Mouse (Mus musculus): Measurements from ENCODE around the gene Mrgprf.

The Mrgprf gene

DNA sequence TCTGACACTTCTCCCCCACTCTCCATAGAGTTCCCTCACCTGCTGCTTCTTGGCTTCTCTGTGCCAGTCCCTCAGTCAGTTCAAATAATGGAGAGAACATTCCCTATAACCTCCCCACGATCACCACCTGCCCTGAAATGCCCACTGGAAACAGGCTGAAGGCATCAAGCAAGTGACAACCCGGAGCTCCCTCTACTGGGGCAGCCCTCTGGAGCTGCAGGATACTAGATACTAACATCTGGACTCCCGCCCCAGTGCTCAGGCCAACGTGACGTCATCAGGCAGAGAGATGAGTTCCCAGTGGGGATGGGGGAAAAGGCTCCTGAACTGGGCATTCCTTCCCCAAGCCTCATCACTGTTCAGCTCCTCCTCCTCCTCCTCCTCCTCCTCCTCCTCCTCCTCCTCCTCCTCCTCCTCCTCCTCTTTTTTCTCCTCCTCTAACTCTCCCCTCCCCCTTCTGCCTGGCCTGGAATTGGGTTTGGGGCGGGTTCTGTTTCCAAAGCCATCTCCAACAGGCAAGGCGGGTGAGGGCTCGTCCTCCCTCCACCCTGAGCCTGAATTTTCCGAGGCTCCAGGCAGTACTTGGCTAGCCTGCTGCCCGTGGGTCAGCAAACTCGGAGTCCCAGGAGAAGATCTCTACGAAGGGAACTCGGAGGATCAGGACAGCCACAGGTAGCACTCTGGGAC is at the start of gene Mrgprf:
Gene Mrgprf (plus strand): TSS at position 508 of the 687 bp plus-strand sequence.
- no peak for DNase-seq (ENCODE audit: low read depth in 2 of 2, low spot score in 2 of 2)

DNA sequence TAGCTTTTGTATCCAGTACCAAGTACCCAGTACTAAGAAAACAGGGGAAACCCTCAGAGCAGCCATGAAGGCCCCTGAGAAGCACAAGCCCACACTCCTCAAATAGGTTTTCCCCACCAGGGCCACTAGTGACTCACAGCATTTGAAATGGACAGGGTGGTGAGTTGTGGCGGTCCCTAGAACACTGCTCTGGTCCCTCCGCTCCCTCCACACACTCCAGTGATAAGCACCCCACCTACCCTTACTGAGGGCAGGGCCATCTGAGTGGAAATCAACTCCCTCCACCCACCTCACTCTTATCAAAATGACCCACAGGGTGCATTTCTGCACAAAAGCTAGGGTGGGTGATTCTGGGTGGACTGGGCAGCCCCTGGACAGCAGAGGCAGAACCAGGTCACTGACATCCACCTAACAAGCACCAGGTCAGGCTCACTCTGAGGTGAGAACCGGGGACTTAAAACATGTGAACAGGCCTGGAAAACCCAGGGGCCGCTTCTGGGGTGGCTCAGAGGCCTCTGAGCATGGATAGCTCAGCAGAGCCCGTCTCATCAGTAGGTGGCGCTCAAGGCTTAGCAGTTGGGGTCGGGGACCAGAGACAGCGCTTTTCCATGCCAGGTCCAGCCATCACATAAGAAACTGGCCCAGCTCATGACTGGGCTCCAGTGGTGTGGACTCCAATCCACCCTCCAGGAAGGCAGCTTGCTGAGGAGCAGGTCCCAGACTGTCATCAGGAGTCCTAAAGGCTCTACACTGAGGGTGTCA is 47.7 kb upstream of the Mrgprf start:
- DNase-seq (ENCODE audit: low read depth in 2 of 2, low spot score in 2 of 2) = peak; percentile 7 to 12

GRCm38 (mm10) chr7:145253986-145254630 is 46.5 kb upstream of the Mrgprf start:
- no peak for DNase-seq (ENCODE audit: low read depth in 2 of 2, low spot score in 2 of 2)

DNA sequence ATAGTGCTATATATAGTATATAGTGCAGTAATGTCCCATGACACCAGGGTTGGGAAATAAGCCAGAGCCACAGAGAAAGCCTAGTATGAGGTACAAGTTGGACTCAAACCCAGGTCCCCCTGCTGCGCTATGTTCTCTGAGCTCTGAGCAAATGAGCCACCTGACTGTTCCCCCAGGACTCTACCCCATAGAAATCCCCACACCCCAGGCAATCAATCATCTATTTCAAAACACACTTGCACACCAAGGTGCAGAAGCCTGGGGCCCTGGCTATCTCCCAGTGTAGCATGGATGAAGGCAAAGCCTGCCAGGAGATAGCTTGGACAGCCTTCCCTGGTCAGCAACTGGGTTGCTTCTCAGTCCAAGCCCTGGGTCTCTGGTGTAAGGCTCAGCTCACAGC is 44.5 kb upstream of the Mrgprf start:
- DNase-seq (ENCODE audit: low read depth in 2 of 2, low spot score in 2 of 2) = no peak

DNA sequence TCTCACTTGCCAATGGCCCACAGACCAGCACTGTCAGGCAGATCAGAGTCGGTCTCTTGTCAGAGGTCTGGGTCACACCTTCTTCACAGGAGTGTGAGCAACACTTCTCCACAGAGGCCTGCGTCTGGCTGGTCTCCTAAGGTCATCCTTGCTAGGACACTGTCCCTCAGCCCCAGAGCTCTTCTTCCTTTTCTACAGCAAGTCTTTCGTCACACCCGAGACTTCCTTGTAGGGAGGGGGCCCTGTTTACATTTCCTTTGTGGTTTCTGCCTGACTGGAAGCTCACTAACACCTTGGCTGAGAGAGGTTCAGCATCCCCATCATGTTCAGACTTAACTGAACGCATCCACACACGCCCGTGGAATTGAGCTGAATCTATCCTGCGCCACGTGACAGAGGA is 36.4 kb upstream of the Mrgprf start:
- no peak for DNase-seq (ENCODE audit: low read depth in 2 of 2, low spot score in 2 of 2)

GRCm38 (mm10) chr7:145266011-145266410 is 34.6 kb upstream of the Mrgprf start:
- DNase-seq (ENCODE audit: low read depth in 2 of 2, low spot score in 2 of 2) = no peak

GRCm38 (mm10) chr7:145268890-145269289 is 31.7 kb upstream of the Mrgprf start:
- no peak for DNase-seq (ENCODE audit: low read depth in 2 of 2, low spot score in 2 of 2)

- no peak for DNase-seq (ENCODE audit: low read depth in 2 of 2, low spot score in 2 of 2)
Observed at GRCm38 (mm10) chr7:145270955-145271354, 29.7 kb upstream of the Mrgprf start.

DNA sequence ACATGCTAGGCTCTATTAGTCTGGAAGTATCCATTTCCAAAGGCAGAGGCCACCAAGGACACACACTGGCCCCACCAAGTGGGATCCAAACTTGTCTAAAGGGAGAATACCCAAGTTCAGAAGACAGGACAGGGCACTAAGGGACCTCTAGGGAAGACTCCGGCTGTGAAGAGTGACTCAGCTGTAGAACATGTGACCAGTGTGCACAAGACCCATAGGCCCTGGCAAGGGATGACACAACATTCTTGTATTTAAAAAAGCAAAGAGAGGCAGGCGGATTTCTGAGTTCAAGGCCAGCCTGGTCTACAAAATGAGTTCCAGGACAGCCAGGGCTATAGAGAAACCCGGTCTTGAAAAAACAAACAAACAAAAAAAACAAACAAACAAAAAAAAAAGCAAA is 25.1 kb upstream of the Mrgprf start:
- DNase-seq (ENCODE audit: low read depth in 2 of 2, low spot score in 2 of 2) = no peak

DNA sequence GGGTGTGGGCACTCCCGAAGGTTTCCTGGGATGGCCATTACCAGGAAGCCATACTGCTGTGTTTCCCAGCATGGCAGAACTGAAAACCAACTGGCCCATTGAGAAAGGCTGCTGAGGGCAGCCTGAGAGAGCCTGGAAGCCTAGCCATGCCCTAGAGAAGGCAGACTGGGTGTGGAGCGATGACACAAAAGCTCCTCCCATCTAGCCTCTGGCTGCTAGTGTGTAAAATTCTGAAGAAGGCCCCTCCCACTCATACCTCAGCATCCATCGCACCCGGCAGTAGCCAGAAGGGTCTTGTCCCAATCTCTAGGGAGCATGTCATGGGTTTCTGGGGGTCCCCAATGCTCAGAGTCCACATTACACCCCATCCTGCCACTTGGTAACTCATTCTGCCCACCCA is 19.2 kb upstream of the Mrgprf start:
- no peak for DNase-seq (ENCODE audit: low read depth in 2 of 2, low spot score in 2 of 2)

DNA sequence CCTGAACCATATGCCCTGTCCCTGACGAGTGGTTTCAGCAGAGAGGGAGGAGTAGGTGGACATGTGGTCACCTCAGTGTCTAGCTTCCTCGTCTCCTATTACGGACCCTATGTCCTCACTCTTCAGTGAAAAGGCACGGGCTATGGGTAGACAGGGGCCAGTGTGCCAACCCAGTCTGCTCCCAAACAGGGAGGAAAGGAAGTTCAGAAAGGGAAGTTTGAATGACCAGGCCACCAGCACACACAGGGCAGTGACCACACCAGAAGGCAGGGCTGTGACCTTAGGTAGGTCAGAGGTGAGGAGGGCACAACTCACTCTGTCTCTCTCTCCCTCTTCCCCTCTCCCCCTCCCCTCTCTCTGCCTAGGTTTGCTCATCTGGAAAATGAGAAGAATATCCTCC is 17.6 kb upstream of the Mrgprf start:
- no peak for DNase-seq (ENCODE audit: low read depth in 2 of 2, low spot score in 2 of 2)

GRCm38 (mm10) chr7:145283487-145284187 is 17.0 kb upstream of the Mrgprf start, which contains the start of gene Tpcn2:
Tpcn2 (minus strand) TSS chr7:145284011.
- peak; percentile 80 to 84 for DNase-seq (ENCODE audit: low read depth in 2 of 2, low spot score in 2 of 2)

DNA sequence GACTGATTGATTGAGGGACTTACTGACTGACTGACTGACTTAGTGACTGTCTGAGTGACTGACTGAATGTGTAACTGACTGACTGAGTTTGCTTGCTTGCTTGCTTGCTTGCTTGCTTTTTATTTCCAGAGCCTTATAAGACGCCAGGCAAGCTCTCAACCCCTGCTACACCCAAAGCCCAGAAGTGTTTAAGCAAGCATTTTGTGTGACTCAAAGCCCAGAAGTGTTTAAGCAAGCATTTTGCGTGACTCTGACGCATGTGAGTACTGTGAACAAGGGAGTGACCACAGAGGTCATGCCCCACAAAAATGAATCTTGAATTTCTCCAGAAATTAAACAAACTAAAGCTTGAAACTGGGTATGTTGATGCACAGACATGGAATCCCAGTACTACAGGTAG is 16.3 kb upstream of the Mrgprf start:
- no peak for DNase-seq (ENCODE audit: low read depth in 2 of 2, low spot score in 2 of 2)

DNA sequence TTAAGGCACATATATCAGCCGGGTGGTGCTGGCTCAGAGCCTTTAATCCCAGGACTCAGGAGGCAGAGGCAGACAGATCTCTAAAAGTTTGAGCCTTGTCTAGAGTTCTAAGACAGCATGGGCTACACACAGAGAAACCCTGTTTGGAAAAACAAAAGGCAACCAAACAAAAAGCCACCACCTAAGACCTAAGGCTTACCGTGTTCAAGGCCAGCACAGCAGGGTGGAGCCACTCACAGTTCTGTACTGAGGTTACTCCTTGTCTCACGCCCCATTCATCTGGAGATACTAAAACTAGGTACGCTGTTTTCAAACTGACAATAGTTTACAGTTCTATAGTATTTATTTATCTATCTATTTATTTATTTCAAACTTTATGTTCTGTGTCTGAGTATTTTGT is 15.2 kb upstream of the Mrgprf start:
- DNase-seq (ENCODE audit: low read depth in 2 of 2, low spot score in 2 of 2) = no peak

DNA sequence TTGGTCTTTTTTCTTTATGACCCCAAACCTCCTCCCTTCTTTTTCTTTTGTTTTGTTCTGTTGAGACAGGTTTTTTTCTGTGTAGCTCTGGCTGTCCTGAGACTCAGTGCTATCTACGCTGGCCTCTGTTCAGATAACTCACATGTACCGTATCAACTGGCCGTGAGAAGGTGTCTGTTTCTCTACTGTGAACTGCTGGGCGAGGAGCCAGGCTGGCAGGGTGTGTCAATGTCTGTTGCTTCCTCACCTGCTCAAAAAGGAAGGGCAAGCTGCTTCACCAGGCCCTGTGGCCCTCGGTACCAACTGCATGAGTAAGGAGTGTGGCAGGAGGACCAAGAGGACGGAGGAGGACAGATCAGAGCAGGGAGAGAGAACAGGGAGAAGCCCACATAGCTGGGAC is 13.2 kb upstream of the Mrgprf start:
- DNase-seq (ENCODE audit: low read depth in 2 of 2, low spot score in 2 of 2) = no peak

DNA sequence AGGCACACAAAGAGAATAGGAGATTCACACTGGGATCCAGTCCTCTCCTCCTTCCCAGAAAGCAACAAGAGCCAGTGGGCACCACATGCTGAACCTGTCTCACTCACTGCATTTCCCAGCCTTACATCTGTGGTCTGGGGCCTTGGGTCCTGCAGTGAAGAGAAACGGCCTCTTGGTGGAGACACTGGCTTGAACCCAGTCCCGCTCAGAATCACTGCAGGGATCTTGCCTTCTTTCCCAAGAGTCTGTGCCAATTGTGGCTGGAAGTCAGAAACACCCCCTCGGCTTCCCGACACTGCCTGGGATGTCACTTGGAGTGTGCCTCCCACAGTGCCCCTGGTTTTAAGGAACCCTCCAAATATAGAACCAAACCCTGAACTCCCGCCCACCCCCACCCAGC is 11.3 kb upstream of the Mrgprf start:
- DNase-seq (ENCODE audit: low read depth in 2 of 2, low spot score in 2 of 2) = no peak

GRCm38 (mm10) chr7:145291847-145292246 is 8.8 kb upstream of the Mrgprf start:
- DNase-seq (ENCODE audit: low read depth in 2 of 2, low spot score in 2 of 2) = no peak

- DNase-seq (ENCODE audit: low read depth in 2 of 2, low spot score in 2 of 2) = no peak
Observed at GRCm38 (mm10) chr7:145292726-145293125, 7.9 kb upstream of the Mrgprf start.

DNA sequence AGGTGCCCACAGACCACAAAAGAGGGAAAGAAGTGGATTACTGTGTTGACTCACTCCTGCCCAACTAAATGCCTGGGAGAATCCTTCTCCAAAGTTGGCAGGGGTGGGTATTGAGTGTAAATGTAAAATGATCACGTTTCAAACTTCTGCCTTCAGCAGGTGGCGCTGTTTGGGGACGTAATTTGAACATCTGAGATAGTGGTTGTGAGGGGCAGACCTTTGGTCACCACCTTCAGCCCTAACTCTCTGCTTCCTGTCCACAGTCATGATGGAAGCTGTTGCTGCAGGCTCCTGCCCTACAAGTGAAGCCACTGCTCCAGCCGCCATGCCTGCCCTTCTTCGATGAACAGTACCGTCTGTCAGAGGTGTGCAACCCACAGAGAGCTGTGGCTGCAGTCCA is 6.8 kb upstream of the Mrgprf start:
- DNase-seq (ENCODE audit: low read depth in 2 of 2, low spot score in 2 of 2) = no peak

DNA sequence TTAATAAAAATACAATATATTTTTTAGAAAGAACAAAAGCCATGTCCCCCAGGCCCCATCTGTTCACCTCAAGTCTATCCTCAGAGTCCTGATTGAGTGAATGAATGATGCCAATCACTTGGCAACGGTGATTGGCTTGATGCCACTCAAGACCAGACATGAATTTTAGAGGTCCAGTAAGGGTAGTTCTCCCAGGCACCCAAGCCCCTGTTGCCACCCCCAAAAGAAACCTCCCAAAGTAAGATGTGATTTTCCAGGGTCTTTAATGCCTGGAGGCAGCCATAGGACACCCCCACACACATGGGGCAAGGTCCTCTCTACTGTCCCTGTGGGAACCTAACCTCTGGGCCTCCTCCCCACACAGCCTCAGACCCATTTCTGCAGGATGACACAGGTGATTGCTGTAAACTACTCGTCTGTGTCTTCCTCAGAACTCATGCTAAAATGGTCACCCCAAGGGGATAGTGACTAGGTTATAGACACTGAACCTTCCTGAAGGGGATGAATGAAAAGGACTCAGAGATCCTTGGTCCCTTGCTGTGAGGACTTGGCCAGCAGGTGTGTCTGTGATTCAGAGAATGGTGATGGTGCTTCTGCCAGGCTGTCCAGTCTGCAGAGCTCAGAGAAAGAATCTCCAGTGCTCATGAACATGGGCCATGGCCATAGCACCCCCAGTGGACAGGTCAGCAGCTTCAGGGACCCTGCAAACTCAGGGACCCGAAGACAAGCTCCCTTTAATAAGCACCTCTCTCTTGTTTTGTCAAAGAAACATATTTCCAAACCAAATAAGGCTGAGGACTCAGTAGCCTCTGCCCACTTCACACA is 1.8 kb upstream of the Mrgprf start:
- no peak for DNase-seq (ENCODE audit: low read depth in 2 of 2, low spot score in 2 of 2)
